Mouse (Mus musculus): ENCODE measurements around the gene Zdhhc22. TPM values are rescaled to one million over a fixed set of nuclear protein-coding genes. Genes with fewer than 3 reads are reported as not detected.

Zdhhc22 gene
- polyA plus RNA-seq, 2 experiments from 2014 or later, result 0.36 TPM; not detected in 1

- no peak for ATAC-seq
Measured at GRCm38 (mm10) chr12:86960791-86961335, 29.4 kb downstream of the Zdhhc22 start.

GRCm38 (mm10) chr12:86960138-86960537 lies 30.1 kb downstream of the Zdhhc22 start:
- no peak for ATAC-seq

- no peak for ATAC-seq
Measured at GRCm38 (mm10) chr12:86959661-86960060, 30.6 kb downstream of the Zdhhc22 start.

- ATAC-seq, result no peak
Measured at GRCm38 (mm10) chr12:86958558-86958957, 31.7 kb downstream of the Zdhhc22 start.

- no peak for ATAC-seq
Measured at GRCm38 (mm10) chr12:86955894-86956293, 34.3 kb downstream of the Zdhhc22 start.

GRCm38 (mm10) chr12:86952331-86952850 lies 37.8 kb downstream of the Zdhhc22 start:
- ATAC-seq, result no peak

GRCm38 (mm10) chr12:86950961-86951360 lies 39.3 kb downstream of the Zdhhc22 start:
- ATAC-seq, result no peak

- ATAC-seq, result peak; percentile 47
Measured at GRCm38 (mm10) chr12:86950161-86950960, 39.9 kb downstream of the Zdhhc22 start.

GRCm38 (mm10) chr12:86949501-86949900 lies 40.7 kb downstream of the Zdhhc22 start:
- peak; percentile 40 for ATAC-seq

- ATAC-seq, result no peak
Measured at GRCm38 (mm10) chr12:86948627-86949026, 41.6 kb downstream of the Zdhhc22 start.

GRCm38 (mm10) chr12:86947681-86948401 lies 42.4 kb downstream of the Zdhhc22 start:
- ATAC-seq, result no peak

GRCm38 (mm10) chr12:86946862-86947574 lies 43.2 kb downstream of the Zdhhc22 start, which contains the start of gene Cipc:
Cipc (plus strand) TSS chr12:86947043.
- ATAC-seq, result peak; percentile 80

- ATAC-seq, result no peak
Measured at GRCm38 (mm10) chr12:86946301-86946781, 43.9 kb downstream of the Zdhhc22 start.

- ATAC-seq, result no peak
Measured at GRCm38 (mm10) chr12:86945126-86945525, 45.1 kb downstream of the Zdhhc22 start.

- ATAC-seq, result no peak
Measured at GRCm38 (mm10) chr12:86943421-86943820, 46.8 kb downstream of the Zdhhc22 start.

- peak; percentile 36 for ATAC-seq
Measured at GRCm38 (mm10) chr12:86941734-86942486, 48.3 kb downstream of the Zdhhc22 start.

GRCm38 (mm10) chr12:86941173-86941572 lies 49.1 kb downstream of the Zdhhc22 start:
- ATAC-seq, result no peak

GRCm38 (mm10) chr12:86938571-86938970 lies 51.7 kb downstream of the Zdhhc22 start:
- ATAC-seq, result no peak

GRCm38 (mm10) chr12:86936587-86937343 lies 53.5 kb downstream of the Zdhhc22 start:
- ATAC-seq, result no peak

- ATAC-seq, result no peak
Measured at GRCm38 (mm10) chr12:86935692-86936282, 54.4 kb downstream of the Zdhhc22 start.
